Mouse (Mus musculus): ENCODE results near the gene Slirp.

Gene Slirp

GRCm38 (mm10) chr12:87443700-87444122 lies at the start of gene Slirp, which contains the start of gene Alkbh1:
Gene Slirp (plus strand): TSS chr12:87443896.
Gene Alkbh1 (minus strand): TSS chr12:87444017.
- peak; percentile 94 for DNase-seq (ENCODE audit: low read depth, low spot score)

DNA sequence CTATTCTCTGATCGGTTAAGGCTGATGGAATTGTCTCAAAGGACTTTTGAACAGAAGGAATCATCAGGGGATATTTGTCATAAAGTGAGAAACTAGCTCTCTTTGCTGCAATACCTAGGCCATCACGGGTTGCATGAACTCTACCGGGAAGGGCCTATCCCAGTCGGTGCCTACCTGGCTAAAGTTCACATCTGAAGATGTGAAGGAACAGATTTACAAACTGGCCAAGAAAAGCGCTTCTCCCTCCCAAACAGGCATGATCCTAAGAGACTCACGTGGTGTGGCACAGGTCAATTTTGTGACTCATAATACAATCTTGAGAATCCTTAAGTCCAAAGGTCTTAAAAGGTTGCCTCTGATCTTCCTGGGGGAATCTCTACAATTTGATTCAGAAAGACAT lies 49.4 kb upstream of the Slirp start:
- DNase-seq (ENCODE audit: low read depth, low spot score), result no peak

- no peak for DNase-seq (ENCODE audit: low read depth, low spot score)
Measured at GRCm38 (mm10) chr12:87397126-87397525, 46.6 kb upstream of the Slirp start.

GRCm38 (mm10) chr12:87397811-87398417 lies 45.8 kb upstream of the Slirp start:
- DNase-seq (ENCODE audit: low read depth, low spot score), result no peak

- DNase-seq (ENCODE audit: low read depth, low spot score), result no peak
Measured at GRCm38 (mm10) chr12:87399119-87399819, 44.4 kb upstream of the Slirp start.

- DNase-seq (ENCODE audit: low read depth, low spot score), result peak; percentile 43
Measured at GRCm38 (mm10) chr12:87401883-87402282, 41.8 kb upstream of the Slirp start.

GRCm38 (mm10) chr12:87405165-87405564 lies 38.5 kb upstream of the Slirp start:
- no peak for DNase-seq (ENCODE audit: low read depth, low spot score)

- peak; percentile 61 for DNase-seq (ENCODE audit: low read depth, low spot score)
Measured at GRCm38 (mm10) chr12:87405721-87406120, 38.0 kb upstream of the Slirp start.

- peak; percentile 89 for DNase-seq (ENCODE audit: low read depth, low spot score)
Measured at GRCm38 (mm10) chr12:87407869-87408605, 35.7 kb upstream of the Slirp start.

DNA sequence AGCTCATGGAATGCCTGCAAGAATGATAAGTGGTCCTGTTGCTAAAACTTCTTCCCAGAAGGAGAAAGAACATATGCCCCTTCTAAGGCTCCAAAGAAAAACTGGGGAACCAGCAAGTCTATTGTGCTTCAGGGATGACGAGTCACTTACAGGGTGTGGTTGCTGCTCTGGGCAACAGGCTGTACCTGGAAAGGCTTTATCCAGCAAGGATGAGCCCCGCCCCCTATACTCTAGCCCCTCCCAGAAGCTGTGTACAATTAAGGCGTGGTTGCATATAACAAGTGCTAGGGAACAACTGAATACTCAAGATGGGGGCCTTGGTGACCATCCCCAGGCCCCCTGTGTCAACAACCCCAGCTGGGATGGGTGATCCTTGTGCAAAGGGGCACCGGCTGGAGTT lies 34.6 kb upstream of the Slirp start:
- DNase-seq (ENCODE audit: low read depth, low spot score), result peak; percentile 88

GRCm38 (mm10) chr12:87410999-87411398 lies 32.7 kb upstream of the Slirp start:
- DNase-seq (ENCODE audit: low read depth, low spot score), result peak; percentile 44

DNA sequence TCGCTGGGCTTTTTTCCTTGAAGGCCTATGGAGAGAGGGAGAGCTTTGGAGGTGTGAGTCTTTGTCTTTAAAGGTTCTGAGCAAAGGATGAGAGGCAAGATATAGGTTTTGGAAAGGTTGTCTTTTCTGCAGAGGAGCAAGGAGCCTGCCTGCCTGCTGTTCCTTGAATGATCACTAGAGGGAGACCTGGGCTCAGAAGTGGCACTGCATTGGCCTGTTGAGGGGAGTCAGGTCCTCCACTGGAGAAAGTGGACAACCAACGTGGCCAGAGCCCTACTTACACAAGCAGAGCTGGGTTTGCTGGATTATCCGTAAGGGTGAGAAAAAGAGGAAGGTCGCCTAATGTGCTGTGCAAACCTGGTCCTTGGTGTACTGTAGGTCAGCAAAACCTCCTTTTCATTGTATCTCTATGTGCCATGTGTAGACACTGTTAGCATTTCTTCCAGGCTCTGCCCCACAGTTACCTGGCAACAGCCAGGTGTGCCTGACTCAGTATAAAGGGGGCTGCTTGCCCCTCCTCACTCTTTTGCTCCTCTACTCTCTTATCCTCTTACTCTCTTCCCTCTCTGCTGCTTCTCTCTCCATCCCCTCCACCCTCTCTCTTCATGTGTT lies 30.4 kb upstream of the Slirp start:
- DNase-seq (ENCODE audit: low read depth, low spot score), result peak; percentile 70

GRCm38 (mm10) chr12:87415358-87415757 lies 28.3 kb upstream of the Slirp start:
- DNase-seq (ENCODE audit: low read depth, low spot score), result no peak

GRCm38 (mm10) chr12:87416690-87417089 lies 27.0 kb upstream of the Slirp start:
- peak; percentile 92 for DNase-seq (ENCODE audit: low read depth, low spot score)

GRCm38 (mm10) chr12:87418921-87419320 lies 24.8 kb upstream of the Slirp start:
- DNase-seq (ENCODE audit: low read depth, low spot score), result no peak

GRCm38 (mm10) chr12:87419974-87420485 lies 23.7 kb upstream of the Slirp start:
- no peak for DNase-seq (ENCODE audit: low read depth, low spot score)

DNA sequence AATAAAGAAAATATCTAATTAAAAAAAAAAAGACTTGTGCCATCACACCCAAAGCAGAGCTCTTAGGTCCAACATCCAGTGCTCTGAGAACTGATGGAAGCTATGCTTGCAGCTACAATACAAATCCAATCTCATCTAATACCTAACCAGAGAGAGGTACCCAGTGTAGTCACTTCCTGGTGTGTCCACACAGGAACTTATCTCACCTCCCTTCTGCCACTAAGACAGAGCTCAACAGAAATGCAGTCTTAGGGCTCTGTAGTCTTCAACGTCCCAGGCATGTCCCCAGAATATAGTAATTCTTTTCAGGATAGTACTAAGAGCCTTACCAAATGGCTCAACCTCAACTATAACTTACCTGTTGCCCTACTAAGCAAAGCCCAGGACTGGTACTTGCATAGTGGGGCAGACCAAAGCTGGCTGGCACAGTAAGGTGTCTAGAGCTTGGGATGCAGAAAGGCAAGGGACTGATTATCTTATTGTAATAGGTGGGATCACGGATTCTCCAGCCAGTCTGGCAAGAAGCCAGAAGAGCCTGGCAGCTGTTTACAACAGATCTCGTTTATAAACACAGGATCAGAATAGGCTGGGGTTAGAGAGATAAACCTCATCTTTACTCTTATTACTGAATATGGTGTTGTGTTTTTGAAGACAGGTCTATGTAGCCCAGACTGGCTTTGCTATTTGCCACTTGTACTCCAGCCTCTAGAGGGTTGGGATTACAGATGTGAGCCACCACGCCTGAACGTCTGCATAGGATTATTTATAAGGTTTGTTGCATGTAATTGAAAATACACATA lies 21.8 kb upstream of the Slirp start:
- DNase-seq (ENCODE audit: low read depth, low spot score), result no peak

- peak; percentile 53 for DNase-seq (ENCODE audit: low read depth, low spot score)
Measured at GRCm38 (mm10) chr12:87423700-87424099, 20.0 kb upstream of the Slirp start.

- no peak for DNase-seq (ENCODE audit: low read depth, low spot score)
Measured at GRCm38 (mm10) chr12:87424516-87424915, 19.2 kb upstream of the Slirp start.

GRCm38 (mm10) chr12:87426354-87427031 lies 17.2 kb upstream of the Slirp start:
- no peak for DNase-seq (ENCODE audit: low read depth, low spot score)
